Mouse (Mus musculus): Measurements from ENCODE around the gene Wfdc13. TPM values are rescaled to one million over a fixed set of nuclear protein-coding genes. Genes with fewer than 3 reads are reported as not detected.

Wfdc13 gene
- total and polyA plus RNA-seq, 3 experiments, result not detected

DNA sequence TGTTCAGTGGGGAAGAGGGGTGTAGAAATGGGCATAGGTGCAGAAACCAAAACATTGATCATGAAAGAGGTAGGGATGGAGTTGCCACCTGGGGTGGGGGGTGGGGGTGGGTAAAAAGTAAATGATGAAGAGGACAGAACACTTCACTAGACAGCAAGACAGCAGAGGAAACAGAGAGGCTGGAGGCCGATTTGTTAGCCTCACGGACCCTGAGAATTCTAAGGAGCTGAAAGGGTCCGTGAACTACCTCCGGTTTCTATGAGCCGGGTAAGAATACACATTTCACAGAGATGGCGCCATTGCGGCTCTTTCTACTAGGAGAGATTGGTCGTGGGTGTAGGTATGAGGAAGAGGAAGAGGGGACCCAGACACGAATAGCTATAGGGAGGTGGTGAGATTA, 28.4 kb upstream of the Wfdc13 start, which contains the start of gene Wfdc9:
Wfdc9 (minus strand) TSS at position 101 of the 400 bp plus-strand sequence.
- Histone ChIP-seq H3K4me3 (replicated peaks in 1 of 3; ENCODE audit: low read depth in 2 of 3, low read length in 2 of 3, poor library complexity in 1 of 3) (no peak within 1 kb of the TSS), H3K27ac (ENCODE audit: insufficient read depth, low read depth) (no peak within 1 kb of the TSS), H3K4me1 (ENCODE audit: control insufficient read depth in 1 of 2, insufficient read depth in 2 of 2) (peaks cover 0 to 2% of the 10 kb centered on the region in 2 experiments; a peak in 2 of 4 replicates), H3K27me3 (replicated peaks) (peaks cover 81% of the 10 kb centered on the region), H3K4me2 (ENCODE audit: insufficient read depth, low read depth, poor library complexity, severe bottlenecking) (no peak within 1 kb of the TSS), H3K79me2 (replicated peaks; ENCODE audit: control insufficient read depth, extremely low read depth, insufficient read depth, poor library complexity, severe bottlenecking) (no peaks in the 10 kb centered on the region), H3K9me3 (replicated peaks; ENCODE audit: low read length) (no peaks in the 10 kb centered on the region), H3K9ac (ENCODE audit: insufficient read depth, low read depth) (no peak within 1 kb of the TSS), H3K36me3 (replicated peaks in 1 of 2; ENCODE audit: control insufficient read depth in 1 of 2, insufficient read depth in 1 of 2, low read length in 1 of 2) (no peaks in the 10 kb centered on the region)
- in situ Hi-C loops (cut with MboI; ENCODE audit: low pct_ligation_motif_present, low pct_unique_long_range_greater_than_20kb, low sequenced_read_pairs) (loop anchor here (10.0 kb wide), 1 partner anchor 52 kb away; no protein-coding TSS in a partner anchor), dilution Hi-C loops (cut with MboI; ENCODE audit: extremely low pct_ligation_motif_present, extremely low pct_unique_long_range_greater_than_20kb, low sequenced_read_pairs) (no loop called here)
- DNase-seq (ENCODE audit: extremely low read depth), result no peak
- TF ChIP-seq JUND (conservative IDR thresholded peaks at IDR 0.05; ENCODE audit: low read depth, low read length) (no peak), KAT2A (IDR thresholded peaks at IDR 0.05; ENCODE audit: insufficient replicate concordance, low read length) (no peak), PAX5 (IDR thresholded peaks at IDR 0.05; ENCODE audit: low read length) (no peak), USF2 (conservative IDR thresholded peaks at IDR 0.05; ENCODE audit: low read depth, low read length) (no peak), JUN (IDR thresholded peaks at IDR 0.05; ENCODE audit: insufficient read depth, low read depth, low read length) (no peak), MYC (IDR thresholded peaks at IDR 0.05; ENCODE audit: low read depth, low read length) (no peak), POLR2A (IDR thresholded peaks at IDR 0.05; ENCODE audit: low read depth, low read length) (no peak), CHD1 (IDR thresholded peaks at IDR 0.05; ENCODE audit: low read depth, low read length) (no peak), ZKSCAN1 (IDR thresholded peaks at IDR 0.05; ENCODE audit: borderline replicate concordance, low read depth, low read length) (no peak), SMC3 (IDR thresholded peaks at IDR 0.05; ENCODE audit: low read depth, low read length) (no peak), BHLHE40 (IDR thresholded peaks at IDR 0.05; ENCODE audit: low read depth, low read length) (no peak), NELFE (IDR thresholded peaks at IDR 0.05; ENCODE audit: low read depth, low read length) (no peak), IRF4 (IDR thresholded peaks at IDR 0.05; ENCODE audit: low read depth, low read length) (no peak)

DNA sequence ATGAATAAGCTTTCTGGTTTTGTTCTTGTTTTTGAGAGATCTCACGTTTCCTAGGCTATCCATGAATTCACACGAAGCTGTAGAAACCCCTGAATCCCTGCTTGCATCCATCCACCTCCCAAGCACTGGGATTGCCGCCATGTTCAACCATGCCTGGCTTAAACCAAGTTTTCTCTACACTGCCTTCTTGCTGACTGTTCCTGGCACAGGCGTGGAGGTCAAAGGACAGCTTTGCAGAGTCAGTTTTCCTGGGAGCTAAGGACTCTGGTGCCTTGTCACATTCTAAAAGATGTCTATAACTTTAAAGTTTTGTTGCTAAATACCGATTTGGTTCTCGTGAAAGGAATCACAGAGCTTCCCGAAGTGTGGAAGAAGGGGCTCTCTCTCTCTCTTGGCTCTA, 20.1 kb upstream of the Wfdc13 start:
- Histone ChIP-seq H3K4me1 (ENCODE audit: control insufficient read depth in 1 of 2, insufficient read depth in 2 of 2) (no peaks in the 10 kb centered on the region), H3K27me3 (replicated peaks) (peaks cover 56% of the 10 kb centered on the region), H3K4me2 (ENCODE audit: insufficient read depth, low read depth, poor library complexity, severe bottlenecking) (no peak overlapping the region), H3K9me3 (replicated peaks; ENCODE audit: low read length) (peaks cover 20% of the 10 kb centered on the region), H3K27ac (ENCODE audit: insufficient read depth, low read depth) (no peak overlapping the region), H3K4me3 (replicated peaks in 1 of 3; ENCODE audit: low read depth in 2 of 3, low read length in 2 of 3, poor library complexity in 1 of 3) (no peak overlapping the region), H3K9ac (ENCODE audit: insufficient read depth, low read depth) (no peak overlapping the region), H3K36me3 (replicated peaks in 1 of 2; ENCODE audit: control insufficient read depth in 1 of 2, insufficient read depth in 1 of 2, low read length in 1 of 2) (no peaks in the 10 kb centered on the region), H3K79me2 (replicated peaks; ENCODE audit: control insufficient read depth, extremely low read depth, insufficient read depth, poor library complexity, severe bottlenecking) (no peaks in the 10 kb centered on the region)
- no peak for DNase-seq (ENCODE audit: extremely low read depth)
- in situ Hi-C loops (cut with MboI; ENCODE audit: low pct_ligation_motif_present, low pct_unique_long_range_greater_than_20kb, low sequenced_read_pairs), result loop anchor here (10.0 kb wide), 1 partner anchor 60 kb away; no protein-coding TSS in a partner anchor
- dilution Hi-C loops (cut with MboI; ENCODE audit: extremely low pct_ligation_motif_present, extremely low pct_unique_long_range_greater_than_20kb, low sequenced_read_pairs), result no loop called here
- no peak for TF ChIP-seq POLR2A (IDR thresholded peaks at IDR 0.05; ENCODE audit: low read depth, low read length)
- TF ChIP-seq ZNF384 (IDR thresholded peaks at IDR 0.05; ENCODE audit: low read depth, low read length), result no peak
- no peak for TF ChIP-seq ETS1 (conservative IDR thresholded peaks at IDR 0.05; ENCODE audit: low read depth, low read length)
- no peak for TF ChIP-seq TBP (conservative IDR thresholded peaks at IDR 0.05; ENCODE audit: low read depth, low read length)
- TF ChIP-seq MXI1 (IDR thresholded peaks at IDR 0.05; ENCODE audit: low read depth, low read length), result no peak
- no peak for TF ChIP-seq UBTF (IDR thresholded peaks at IDR 0.05; ENCODE audit: low read depth, low read length)
- TF ChIP-seq BHLHE40 (IDR thresholded peaks at IDR 0.05; ENCODE audit: low read depth, low read length), result no peak
- no peak for TF ChIP-seq GABPA (IDR thresholded peaks at IDR 0.05; ENCODE audit: insufficient replicate concordance, low read depth, low read length)
- TF ChIP-seq RCOR1 (conservative IDR thresholded peaks at IDR 0.05; ENCODE audit: low read depth, low read length), result no peak
- no peak for TF ChIP-seq KAT2A (IDR thresholded peaks at IDR 0.05; ENCODE audit: insufficient replicate concordance, low read length)
- TF ChIP-seq POLR2AphosphoS2 (IDR thresholded peaks at IDR 0.05; ENCODE audit: low read depth, low read length), result no peak
- TF ChIP-seq PAX5 (IDR thresholded peaks at IDR 0.05; ENCODE audit: low read length), result no peak
- no peak for TF ChIP-seq JUND (conservative IDR thresholded peaks at IDR 0.05; ENCODE audit: low read depth, low read length)
- no peak for TF ChIP-seq MAFK (IDR thresholded peaks at IDR 0.05; ENCODE audit: insufficient replicate concordance, low read length)
- no peak for TF ChIP-seq RAD21 (IDR thresholded peaks at IDR 0.05; ENCODE audit: low read depth, low read length)
- TF ChIP-seq USF1 (IDR thresholded peaks at IDR 0.05; ENCODE audit: low read depth, low read length), result no peak
- TF ChIP-seq HCFC1 (IDR thresholded peaks at IDR 0.05; ENCODE audit: low read depth, low read length), result no peak

All from CH12.LX (cell line).